Mouse (Mus musculus) bone marrow, adult 2 months (tissue): ENCODE results near the gene Wnt2b.

Experiments used
- CTCF ChIP-seq: fragments of 200-500 bp; IDR thresholded peaks from 2 replicates; pipeline ENCODE4 v1.5.1; 2011; ENCODE audit warnings: low read length, control low read depth; ENCODE audit not compliant: control insufficient read depth, insufficient read depth
- POLR2A ChIP-seq: fragments of 200-500 bp; IDR thresholded peaks from 2 replicates; pipeline ENCODE4 v1.6.1; 2011; ENCODE audit warnings: low read depth, mild to moderate bottlenecking, control low read depth, low read length, borderline replicate concordance; ENCODE audit not compliant: control insufficient read depth

- no peak for TF ChIP-seq CTCF
- TF ChIP-seq POLR2A: no peak
Measured at GRCm38 (mm10) chr3:104987884-104988283, 26.2 kb upstream of the Wnt2b start.
